18 mouse cellular contexts compared by ENCODE assay signal in genomic region chr5:142405426-142405825, GRCm38 (mm10). TPM values are rescaled to one million over a fixed set of nuclear protein-coding genes. Genes with fewer than 3 reads are reported as not detected.
DNase-seq lines count a peak whose midpoint lies in the region; ATAC-seq and TF ChIP-seq lines count a peak whose summit lies in the region.
"Had no signal": no experiment of that assay in that cellular context is flagged by ENCODE, and none has a peak within 500 bp of the region (broad histone marks: within the 10 kb centered on the region; RNA-seq: fewer than 3 reads in every experiment).

No protein-coding gene starts in this region.

- 0 out of 2 replicates have a peak overlapping the region, but pooled peaks have one; percentile 15 for H3K9ac ChIP-seq in intestine, embryonic 16.5 days (ENCODE audit: low read depth, low read length)
- no peak overlapping the region for H3K9ac ChIP-seq in intestine, embryonic 15.5 days
- H3K9ac ChIP-seq in midbrain, embryonic 14.5 days (replicated peaks; ENCODE audit: low read length) = peak overlapping the region; percentile 31; the same call in 1 of the 2 replicates
- no peak overlapping the region for H3K9ac ChIP-seq in midbrain, postnatal 0 days (replicated peaks; ENCODE audit: low read length, poor library complexity, severe bottlenecking)
- H3K9ac ChIP-seq: forebrain, embryonic 15.5 days; heart, embryonic 13.5 days; hindbrain, embryonic 12.5 days; liver, embryonic 14.5 days; midbrain, embryonic 15.5 days had no signal

- H3K9me3 ChIP-seq in intestine, embryonic 16.5 days (ENCODE audit: control insufficient read depth, low read length) = no peaks in the 10 kb centered on the region
- no peaks in the 10 kb centered on the region for H3K9me3 ChIP-seq in intestine, embryonic 15.5 days
- no peaks in the 10 kb centered on the region for H3K9me3 ChIP-seq in midbrain, embryonic 14.5 days (ENCODE audit: control insufficient read depth, low read length)
- no peaks in the 10 kb centered on the region for H3K9me3 ChIP-seq in midbrain, postnatal 0 days (ENCODE audit: low read length)
- H3K9me3 ChIP-seq: forebrain, embryonic 15.5 days; G1E; heart, embryonic 13.5 days; hindbrain, embryonic 12.5 days; midbrain, embryonic 15.5 days had no signal

- no peak for DNase-seq in midbrain, embryonic 14.5 days
- DNase-seq in midbrain, postnatal 0 days (ENCODE audit: low spot score) = no peak
- peak; percentile 56 to 66 for DNase-seq in left cerebral cortex, adult 2 months (ENCODE audit: extremely low spot score in 1 of 2, low spot score in 2 of 2)
- DNase-seq in right cerebral cortex, postnatal 25 days = peak; percentile 57
- DNase-seq in kidney, postnatal 25 days = no peak
- DNase-seq in urinary bladder, postnatal 4 days (ENCODE audit: low spot score in 2 of 2) = no peak
- DNase-seq: adrenal gland, postnatal 36 days; kidney, adult 18-20 months; lung, postnatal 4 days; retina, postnatal 1 day had no signal

- H3K4me3 ChIP-seq in intestine, embryonic 16.5 days (ENCODE audit: low read length) = no peak overlapping the region
- H3K4me3 ChIP-seq in intestine, embryonic 15.5 days (replicated peaks) = no peak overlapping the region
- H3K4me3 ChIP-seq in midbrain, embryonic 14.5 days (replicated peaks; ENCODE audit: low read depth, low read length) = no peak overlapping the region
- H3K4me3 ChIP-seq in midbrain, postnatal 0 days (ENCODE audit: low read depth, low read length) = no peak overlapping the region
- peak overlapping the region; percentile 93 for H3K4me3 ChIP-seq in left cerebral cortex, adult 2 months
- H3K4me3 ChIP-seq: forebrain, embryonic 15.5 days; heart, embryonic 13.5 days; hindbrain, embryonic 12.5 days; midbrain, embryonic 15.5 days had no signal

- no peak for ATAC-seq in intestine, embryonic 16.5 days
- ATAC-seq in intestine, embryonic 15.5 days = no peak
- ATAC-seq in midbrain, embryonic 14.5 days (ENCODE audit: low FRiP score, low TSS enrichment) = no peak
- no peak for ATAC-seq in midbrain, postnatal 0 days (ENCODE audit: low FRiP score)
- ATAC-seq: forebrain, embryonic 15.5 days; midbrain, embryonic 15.5 days had no signal

- no peak overlapping the region for H3K4me2 ChIP-seq in intestine, embryonic 16.5 days (ENCODE audit: low read depth, low read length)
- H3K4me2 ChIP-seq in intestine, embryonic 15.5 days (replicated peaks) = no peak overlapping the region
- H3K4me2 ChIP-seq in midbrain, embryonic 14.5 days (ENCODE audit: low read length) = no peak overlapping the region
- no peak overlapping the region for H3K4me2 ChIP-seq in midbrain, postnatal 0 days (ENCODE audit: low read depth, low read length, poor library complexity, severe bottlenecking)
- H3K4me2 ChIP-seq: forebrain, embryonic 15.5 days; heart, embryonic 13.5 days; hindbrain, embryonic 12.5 days had no signal

- peaks cover 3% of the 10 kb centered on the region; the same call in 1 of the 2 replicates for H3K36me3 ChIP-seq in intestine, embryonic 16.5 days (ENCODE audit: control insufficient read depth, insufficient read depth, low read length)
- no peaks in the 10 kb centered on the region; the same call in 1 of the 2 replicates for H3K36me3 ChIP-seq in intestine, embryonic 15.5 days
- 0 out of 2 replicates have a peak, but pooled peaks cover 15% of the 10 kb centered on the region for H3K36me3 ChIP-seq in midbrain, embryonic 14.5 days (ENCODE audit: control insufficient read depth, insufficient read depth, low read length)
- H3K36me3 ChIP-seq in midbrain, postnatal 0 days (ENCODE audit: insufficient read depth, low read length) = peaks cover 5% of the 10 kb centered on the region
- H3K36me3 ChIP-seq: forebrain, embryonic 15.5 days had no signal

- 64% methylated on average over 6 of the region's 6 CpGs for WGBS in intestine, embryonic 16.5 days
- WGBS in intestine, embryonic 15.5 days = 73% methylated on average over 6 of the region's 6 CpGs
- 74% methylated on average over 6 of the region's 6 CpGs for WGBS in midbrain, embryonic 14.5 days
- WGBS in midbrain, postnatal 0 days = 58% methylated on average over 6 of the region's 6 CpGs

- no peak for TF ChIP-seq CTCF in midbrain, postnatal 0 days (IDR thresholded peaks at IDR 0.05)
- TF ChIP-seq CTCF in left cerebral cortex, adult 2 months (IDR thresholded peaks at IDR 0.05) = no peak

- no peaks in the 10 kb centered on the region for H3K27me3 ChIP-seq in intestine, embryonic 16.5 days (replicated peaks; ENCODE audit: control insufficient read depth, insufficient read depth, low read length)
- H3K27me3 ChIP-seq in intestine, embryonic 15.5 days (replicated peaks) = no peaks in the 10 kb centered on the region
- H3K27me3 ChIP-seq in midbrain, embryonic 14.5 days (ENCODE audit: control insufficient read depth, insufficient read depth, low read length) = no peaks in the 10 kb centered on the region
- H3K27me3 ChIP-seq in midbrain, postnatal 0 days (ENCODE audit: insufficient read depth, low read length) = no peaks in the 10 kb centered on the region
- H3K27me3 ChIP-seq: forebrain, embryonic 15.5 days; heart, embryonic 13.5 days; hindbrain, embryonic 12.5 days; midbrain, embryonic 15.5 days had no signal

- H3K4me1 ChIP-seq in intestine, embryonic 16.5 days (ENCODE audit: control insufficient read depth, insufficient read depth, low read length) = peaks cover 41% of the 10 kb centered on the region
- peaks cover 34% of the 10 kb centered on the region for H3K4me1 ChIP-seq in intestine, embryonic 15.5 days (replicated peaks)
- H3K4me1 ChIP-seq in midbrain, embryonic 14.5 days (ENCODE audit: control insufficient read depth, insufficient read depth, low read length) = peaks cover 48% of the 10 kb centered on the region
- peaks cover 34% of the 10 kb centered on the region for H3K4me1 ChIP-seq in midbrain, postnatal 0 days (ENCODE audit: insufficient read depth, low read length)

- intact Hi-C loops in left cerebral cortex, adult 2 months (cut with DNase I) = loop anchor here (2.0 kb wide), 1 partner anchor 33 kb away; no protein-coding TSS in a partner anchor

- no peak overlapping the region for H3K27ac ChIP-seq in intestine, embryonic 16.5 days (ENCODE audit: low read length)
- H3K27ac ChIP-seq in intestine, embryonic 15.5 days = no peak overlapping the region
- H3K27ac ChIP-seq in midbrain, embryonic 14.5 days (replicated peaks; ENCODE audit: low read depth, low read length) = no peak overlapping the region
- no peak overlapping the region for H3K27ac ChIP-seq in midbrain, postnatal 0 days (ENCODE audit: low read depth, low read length)
- H3K27ac ChIP-seq in left cerebral cortex, adult 2 months = peak overlapping the region; percentile 74
- H3K27ac ChIP-seq: forebrain, embryonic 15.5 days; heart, embryonic 13.5 days; hindbrain, embryonic 12.5 days; liver, embryonic 14.5 days; midbrain, embryonic 15.5 days had no signal

RNA-seq across cellular contexts. Expression of gene Foxk1, which starts 4.1 kb away (rescaled TPM):
- polyA plus RNA-seq in intestine, embryonic 16.5 days (2015; fragmentation: Nextera tagmentation; extraction: Ambion mirVana) = 1.9 and 2.0 TPM in 2 replicates
- polyA plus RNA-seq in intestine, embryonic 15.5 days (2015; fragmentation: Nextera tagmentation; extraction: Ambion mirVana) = 4.3 and 5.3 TPM in 2 replicates
- 4.2 and 4.6 TPM in 2 replicates for polyA plus RNA-seq in midbrain, embryonic 14.5 days (2014; fragmentation: Nextera tagmentation; extraction: Ambion mirVana)
- 28.0 and 30.0 TPM in 2 replicates for total RNA-seq in midbrain, postnatal 0 days (2014; rRNA removed)
- polyA plus RNA-seq in midbrain, postnatal 0 days (2015; fragmentation: Nextera tagmentation; extraction: Ambion mirVana) = 4.9 and 7.1 TPM in 2 replicates
- total RNA-seq in left cerebral cortex, adult 2 months (2021) = 10 to 100 TPM; 40.4 to 46.1 TPM

RNA-seq across cellular contexts. Expression of gene Ap5z1, which starts 58.3 kb away (rescaled TPM):
- 17.3 and 21.6 TPM in 2 replicates for polyA plus RNA-seq in intestine, embryonic 16.5 days (2015; fragmentation: Nextera tagmentation; extraction: Ambion mirVana)
- 12.0 and 13.6 TPM in 2 replicates for polyA plus RNA-seq in intestine, embryonic 15.5 days (2015; fragmentation: Nextera tagmentation; extraction: Ambion mirVana)
- 12.6 and 13.9 TPM in 2 replicates for polyA plus RNA-seq in midbrain, embryonic 14.5 days (2014; fragmentation: Nextera tagmentation; extraction: Ambion mirVana)
- total RNA-seq in midbrain, postnatal 0 days (2014; rRNA removed) = 11.5 and 15.3 TPM in 2 replicates
- 6.6 and 7.1 TPM in 2 replicates for polyA plus RNA-seq in midbrain, postnatal 0 days (2015; fragmentation: Nextera tagmentation; extraction: Ambion mirVana)
- 10 to 100 TPM; 22.2 to 22.6 TPM for total RNA-seq in left cerebral cortex, adult 2 months (2021)

Comparison
In these comparisons a context has a peak if more than half of its experiments do, and no peak if none do; other contexts are left out.
1. H3K9ac ChIP-seq: peak in intestine, embryonic 16.5 days (single experiment) and midbrain, embryonic 14.5 days (single experiment); none in intestine, embryonic 15.5 days (single experiment) and midbrain, postnatal 0 days (single experiment).
2. DNase-seq: peak in left cerebral cortex, adult 2 months (2 of 2) and right cerebral cortex, postnatal 25 days (single experiment); none in midbrain, embryonic 14.5 days (single experiment), midbrain, postnatal 0 days (single experiment), kidney, postnatal 25 days (0 of 2) and urinary bladder, postnatal 4 days (0 of 2).